Mouse (Mus musculus) liver, embryonic 14.5 days (tissue): Measurements from ENCODE around the gene Ugt1a6b. TPM values are rescaled to one million over a fixed set of nuclear protein-coding genes. Genes with fewer than 3 reads are reported as not detected.

Experiments used
- ATAC-seq: fragments of 200-750 bp; cut with Nextera tagmentation; 2 replicates; pipeline ENCODE4 v1.8.0; 2017; ENCODE audit warnings: moderate number of reproducible peaks, mild to moderate bottlenecking, moderate library complexity; ENCODE audit not compliant: insufficient read depth
- DNase-seq, 3 experiments: peaks; one replicate each; pipeline ENCODE4 v3.0.0-alpha.2; 2012 to 2013; ENCODE audit warnings: low read depth in 3 of 3, low spot score in 3 of 3
- H3K27ac ChIP-seq: fragments of 300-500 bp; sonication (generic); 2 replicates; pipeline ENCODE4 v1.5.1; 2014; ENCODE audit warnings: moderate library complexity, mild to moderate bottlenecking, control low read depth, inconsistent platforms
- H3K27me3 ChIP-seq: fragments of 300-500 bp; sonication (generic); 2 replicates; pipeline ENCODE4 v1.6.1; 2014; ENCODE audit warnings: mild to moderate bottlenecking, low read length, moderate library complexity; ENCODE audit not compliant: control insufficient read depth, insufficient read depth
- H3K36me3 ChIP-seq: fragments of 300-500 bp; sonication (generic); replicated peaks from 2 replicates; pipeline ENCODE4 v1.6.1; 2014; ENCODE audit warnings: low read depth; ENCODE audit not compliant: control insufficient read depth, insufficient read depth
- H3K4me1 ChIP-seq, 2 experiments: fragments of 200-500 bp in 1 of 2; fragments of 300-500 bp in 1 of 2; sonication (generic) in 1 of 2; replicated peaks; 2 replicates each; pipeline ENCODE4 v1.6.1; 2012 to 2014; ENCODE audit warnings: antibody characterized with exemption in 1 of 2, inconsistent platforms in 1 of 2, low read length in 1 of 2; ENCODE audit not compliant: control insufficient read depth in 2 of 2, insufficient read depth in 2 of 2
- H3K4me2 ChIP-seq: fragments of 300-500 bp; sonication (generic); 2 replicates; pipeline ENCODE4 v1.6.1; 2014; ENCODE audit warnings: low read depth, mild to moderate bottlenecking, control low read depth, moderate library complexity
- H3K4me3 ChIP-seq, 2 experiments: fragments of 200-500 bp in 1 of 2; fragments of 300-500 bp in 1 of 2; sonication (generic) in 1 of 2; 2 replicates each; pipeline ENCODE4 v1.5.1; 2012 to 2014; ENCODE audit warnings: low read depth in 2 of 2, low read length in 2 of 2, mild to moderate bottlenecking in 2 of 2, control low read depth in 1 of 2, inconsistent platforms in 1 of 2, moderate library complexity in 1 of 2; ENCODE audit not compliant: insufficient read depth in 1 of 2
- H3K9ac ChIP-seq: fragments of 300-500 bp; sonication (generic); replicated peaks from 2 replicates; pipeline ENCODE4 v1.6.1; 2014; ENCODE audit warnings: mild to moderate bottlenecking, control low read depth, moderate library complexity
- H3K9me3 ChIP-seq: fragments of 300-500 bp; sonication (generic); 2 replicates; pipeline ENCODE4 v1.6.1; 2016; ENCODE audit warnings: low read length, mixed read lengths; ENCODE audit not compliant: control insufficient read depth
- CTCF ChIP-seq: IDR thresholded peaks from 2 replicates; pipeline ENCODE4 v1.5.1; 2016; ENCODE audit warnings: antibody characterized with exemption, low read depth, control low read depth
- EP300 ChIP-seq: IDR thresholded peaks from 2 replicates; pipeline ENCODE4 v1.6.1; 2016; ENCODE audit warnings: antibody characterized with exemption, low read depth
- WGBS: fragments of 180-500 bp; shearing (Covaris S2); extraction: QIAGEN DNeasy Blood & Tissue Kit; methylation state at CpG from one replicate; pipeline ENCODE4 v1.1.7; 2014; ENCODE audit not compliant: insufficient replicate concordance; 5-methylcytosine and 5-hydroxymethylcytosine counted together
- polyA plus RNA-seq, 2 experiments: library from polyadenylated mRNA; depleted of rRNA in 1 of 2; stranded (reverse) in 1 of 2; unstranded in 1 of 2; fragments of >200 nt; fragmentation: Nextera tagmentation in 1 of 2; extraction: Ambion mirVana in 1 of 2; gene quantifications; 2 replicates each; pipeline versions ENCODE4 v1.2.1 to v1.2.3; 2012 to 2014

Ugt1a6b gene
- polyA plus RNA-seq, 2 experiments = 3.1 to 4.8 TPM

DNA sequence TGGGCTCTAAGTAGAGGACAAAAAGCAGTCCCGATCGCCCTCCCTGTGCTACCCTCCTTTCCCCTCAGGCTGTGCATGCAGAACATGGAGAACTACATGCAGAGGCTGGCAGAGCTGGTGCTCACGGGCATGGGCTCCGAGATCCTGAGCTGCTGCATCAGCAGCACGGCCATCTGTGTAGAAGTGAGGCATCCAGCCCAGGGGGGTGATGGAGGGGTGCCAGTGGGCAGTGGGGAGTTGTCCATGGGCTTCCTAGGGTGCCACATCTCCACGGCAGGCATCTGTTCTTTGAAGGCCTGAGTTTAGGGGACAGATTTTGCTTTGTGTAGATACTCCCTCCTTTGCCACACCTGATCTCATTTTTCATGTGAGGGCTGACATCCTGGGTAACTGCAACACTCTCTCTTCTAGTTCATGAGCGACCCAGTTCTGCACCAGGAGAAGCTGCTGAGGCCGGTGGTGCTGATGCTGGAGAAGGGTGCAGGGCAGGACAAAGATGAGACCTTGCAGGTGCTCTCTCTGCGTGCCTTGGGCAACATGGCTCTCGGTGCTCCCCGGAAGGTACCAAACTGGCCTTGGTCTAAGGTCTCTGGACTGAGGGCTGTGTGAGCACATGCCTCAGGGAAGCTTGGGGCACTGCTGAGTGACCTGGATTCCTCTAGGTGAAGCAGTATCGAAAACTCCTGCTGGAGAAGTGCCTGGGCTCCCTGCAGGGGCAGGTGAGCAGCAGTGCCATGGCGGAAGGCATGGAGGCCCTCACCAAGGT, 153.1 kb downstream of the Ugt1a6b start:
- WGBS = 63% methylated on average over 13 of the region's 13 CpGs
- no peaks in the 10 kb centered on the region; the same call in 1 of the 2 replicates for H3K9me3 ChIP-seq
- H3K27me3 ChIP-seq = no peaks in the 10 kb centered on the region
- no peak overlapping the region for H3K9ac ChIP-seq
- H3K4me2 ChIP-seq = no peak overlapping the region
- no peak for DNase-seq
- H3K36me3 ChIP-seq = peaks cover 3% of the 10 kb centered on the region; the same call in 1 of the 2 replicates
- no peak for ATAC-seq
- peaks cover 6 to 23% of the 10 kb centered on the region in 2 experiments; a peak in 3 of 4 replicates for H3K4me1 ChIP-seq
- no peak overlapping the region for H3K4me3 ChIP-seq
- TF ChIP-seq EP300 (no peak), CTCF (no peak)
- H3K27ac ChIP-seq = no peak overlapping the region

DNA sequence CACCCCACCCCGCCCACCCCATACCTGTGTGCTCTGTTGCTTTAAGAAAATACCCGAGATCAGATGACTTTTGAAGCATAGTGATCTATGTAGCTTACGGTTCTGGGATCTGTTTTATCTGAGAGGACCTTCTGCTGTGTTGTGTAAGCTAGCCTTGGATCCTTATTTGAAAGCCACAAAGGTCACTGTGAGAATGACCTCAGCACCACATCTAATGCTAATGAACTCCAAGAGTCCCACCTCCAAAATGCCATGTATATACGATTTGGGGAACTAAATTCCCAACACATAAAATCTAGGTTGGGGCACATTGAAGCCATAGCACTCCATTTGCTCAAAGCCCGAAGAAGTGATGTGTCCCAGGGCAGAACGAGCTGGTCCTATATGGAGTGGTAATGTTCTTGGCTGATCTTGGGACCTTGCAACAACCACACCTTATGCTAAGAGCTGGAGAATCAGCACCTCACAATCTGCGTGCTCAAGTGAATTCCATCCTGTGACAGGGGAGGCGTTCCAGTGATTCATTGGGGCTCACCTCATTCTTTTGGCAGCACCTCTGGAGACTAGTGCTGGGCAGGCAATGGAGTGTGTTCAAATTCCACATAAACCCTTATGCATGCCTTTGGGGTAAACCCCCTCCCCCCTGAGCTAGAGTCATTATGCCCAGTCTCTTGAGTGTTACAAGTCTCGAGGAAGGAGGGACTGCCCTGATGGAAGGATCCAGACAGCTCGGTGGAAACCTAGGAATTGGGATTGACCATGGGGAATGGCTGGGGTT, 154.0 kb downstream of the Ugt1a6b start:
- no peak overlapping the region for H3K9ac ChIP-seq
- no peak overlapping the region for H3K27ac ChIP-seq
- DNase-seq (no peak), ATAC-seq (no peak)
- no peak overlapping the region for H3K4me3 ChIP-seq
- 57% methylated on average over 10 of the region's 10 CpGs for WGBS
- no peak overlapping the region for H3K4me2 ChIP-seq
- TF ChIP-seq CTCF (no peak), EP300 (no peak)
- peaks cover 6 to 32% of the 10 kb centered on the region in 2 experiments; a peak in 3 of 4 replicates for H3K4me1 ChIP-seq
- no peaks in the 10 kb centered on the region for H3K27me3 ChIP-seq
- peaks cover 10% of the 10 kb centered on the region for H3K36me3 ChIP-seq
- H3K9me3 ChIP-seq = no peaks in the 10 kb centered on the region; the same call in 1 of the 2 replicates

- 66% methylated on average over 6 of the region's 6 CpGs for WGBS
- Histone ChIP-seq H3K9ac (no peak overlapping the region), H3K27ac (no peak overlapping the region), H3K36me3 (peaks cover 16% of the 10 kb centered on the region), H3K4me2 (no peak overlapping the region), H3K4me1 (peaks cover 6 to 37% of the 10 kb centered on the region in 2 experiments; a peak in 3 of 4 replicates), H3K4me3 (no peak overlapping the region), H3K9me3 (no peaks in the 10 kb centered on the region; the same call in 1 of the 2 replicates), H3K27me3 (no peaks in the 10 kb centered on the region)
- TF ChIP-seq EP300 = no peak
- TF ChIP-seq CTCF = no peak
- DNase-seq = no peak
- ATAC-seq = no peak
Observed at GRCm38 (mm10) chr1:88257681-88258080, 154.6 kb downstream of the Ugt1a6b start.

DNA sequence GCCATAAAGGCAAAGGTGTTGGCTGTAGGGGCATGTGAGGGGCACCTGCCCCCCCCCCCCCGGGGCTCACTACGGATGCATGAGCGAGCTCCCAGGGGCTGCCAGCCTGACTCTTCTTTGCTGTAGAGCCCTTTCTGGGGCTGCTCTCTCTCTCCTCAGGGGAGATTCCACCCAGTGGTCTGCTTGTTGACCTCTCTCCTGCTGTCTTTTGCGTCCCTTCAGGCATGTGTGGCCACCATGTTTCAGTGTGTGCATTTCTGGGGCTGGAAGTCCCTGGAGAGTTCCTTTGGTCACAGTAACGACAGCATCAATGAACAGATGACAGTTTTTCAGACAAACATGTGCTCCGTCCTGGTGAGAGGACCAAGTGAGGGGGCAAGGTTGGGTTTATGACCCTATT, 155.3 kb downstream of the Ugt1a6b start:
- 59% methylated on average over 6 of the region's 6 CpGs for WGBS
- no peaks in the 10 kb centered on the region for H3K27me3 ChIP-seq
- TF ChIP-seq CTCF = no peak
- TF ChIP-seq EP300 = no peak
- DNase-seq (no peak), ATAC-seq (no peak)
- no peak overlapping the region for H3K9ac ChIP-seq
- H3K4me2 ChIP-seq = no peak overlapping the region
- no peak overlapping the region for H3K4me3 ChIP-seq
- H3K36me3 ChIP-seq = peaks cover 23% of the 10 kb centered on the region
- no peak overlapping the region for H3K27ac ChIP-seq
- H3K4me1 ChIP-seq = peaks cover 6 to 35% of the 10 kb centered on the region in 2 experiments; a peak in 3 of 4 replicates
- H3K9me3 ChIP-seq = no peaks in the 10 kb centered on the region; the same call in 1 of the 2 replicates
